Mouse (Mus musculus): ENCODE data around the gene Clec4b2. TPM values are rescaled to one million over a fixed set of nuclear protein-coding genes. Genes with fewer than 3 reads are reported as not detected.

Gene Clec4b2
- polyA plus RNA-seq, 1 experiment from 2014 or later = not detected

GRCm38 (mm10) chr6:123252735-123253134 is 80.0 kb downstream of the Clec4b2 start:
- Histone ChIP-seq H3K4me2 (ENCODE audit: low read depth) (no peak overlapping the region), H3K27me3 (ENCODE audit: control insufficient read depth, insufficient read depth, low read length) (no peaks in the 10 kb centered on the region), H3K4me3 (ENCODE audit: low read depth, low read length) (no peak overlapping the region), H3K36me3 (ENCODE audit: control insufficient read depth, insufficient read depth, low read length) (no peaks in the 10 kb centered on the region), H3K9me3 (ENCODE audit: control insufficient read depth, low read length) (no peaks in the 10 kb centered on the region), H3K4me1 (ENCODE audit: control insufficient read depth, insufficient read depth, low read length) (no peaks in the 10 kb centered on the region), H3K27ac (ENCODE audit: low read depth, low read length) (no peak overlapping the region), H3K9ac (ENCODE audit: low read length) (no peak overlapping the region)
- no peak for DNase-seq (ENCODE audit: low spot score)
- ATAC-seq (ENCODE audit: insufficient read depth, low FRiP score, low TSS enrichment) = no peak

Other genes starting within 250 kb of the Clec4b2 start
- gene Clec4a3, start 220.4 kb upstream of the Clec4b2 start, polyA plus RNA-seq (2014; fragmentation: Nextera tagmentation; extraction: Ambion mirVana) = 0.40 and 0.62 TPM in 2 replicates
- not detected in 2 replicates for gene Clec4a4, start 182.5 kb upstream of the Clec4b2 start, polyA plus RNA-seq (2014; fragmentation: Nextera tagmentation; extraction: Ambion mirVana)
- not detected in 2 replicates for gene Clec4b1, start 122.9 kb upstream of the Clec4b2 start, polyA plus RNA-seq (2014; fragmentation: Nextera tagmentation; extraction: Ambion mirVana)
- gene Clec4a2, start 66.5 kb upstream of the Clec4b2 start, polyA plus RNA-seq (2014; fragmentation: Nextera tagmentation; extraction: Ambion mirVana) = 0.64 and 0.99 TPM in 2 replicates
- not detected in 2 replicates for gene Clec4n, start 57.0 kb downstream of the Clec4b2 start, polyA plus RNA-seq (2014; fragmentation: Nextera tagmentation; extraction: Ambion mirVana)
- 0.27 TPM in 1 of 2 replicates, not detected in the other for gene Clec4d, start 89.2 kb downstream of the Clec4b2 start, polyA plus RNA-seq (2014; fragmentation: Nextera tagmentation; extraction: Ambion mirVana)
- not detected in 2 replicates for gene Clec4e, start 117.0 kb downstream of the Clec4b2 start, polyA plus RNA-seq (2014; fragmentation: Nextera tagmentation; extraction: Ambion mirVana)
- gene Vmn2r19, start 135.4 kb downstream of the Clec4b2 start, polyA plus RNA-seq (2014; fragmentation: Nextera tagmentation; extraction: Ambion mirVana) = not detected in 2 replicates
- not detected in 2 replicates for gene Vmn2r20, start 245.2 kb downstream of the Clec4b2 start, polyA plus RNA-seq (2014; fragmentation: Nextera tagmentation; extraction: Ambion mirVana)